Mouse (Mus musculus) embryo, embryonic 11.5 days (tissue): ENCODE data around the gene Slc44a2.

Source experiments
- DNase-seq: peaks from one replicate; pipeline ENCODE4 v3.0.0-alpha.2; 2012; ENCODE audit warnings: low read depth, low spot score

Slc44a2 gene

GRCm38 (mm10) chr9:21370876-21371275, 50.4 kb downstream of the Slc44a2 start:
- DNase-seq: no peak

GRCm38 (mm10) chr9:21372508-21372907, 52.0 kb downstream of the Slc44a2 start:
- no peak for DNase-seq

- no peak for DNase-seq
Measured at GRCm38 (mm10) chr9:21379195-21379594, 58.7 kb downstream of the Slc44a2 start.

GRCm38 (mm10) chr9:21380868-21381267, 60.4 kb downstream of the Slc44a2 start:
- no peak for DNase-seq

GRCm38 (mm10) chr9:21383966-21384365, 63.5 kb downstream of the Slc44a2 start:
- no peak for DNase-seq

- DNase-seq: no peak
Measured at GRCm38 (mm10) chr9:21392646-21393175, 72.2 kb downstream of the Slc44a2 start.

- no peak for DNase-seq
Measured at GRCm38 (mm10) chr9:21395692-21396091, 75.2 kb downstream of the Slc44a2 start.

GRCm38 (mm10) chr9:21397170-21397569, 76.7 kb downstream of the Slc44a2 start:
- DNase-seq: no peak

- no peak for DNase-seq
Measured at GRCm38 (mm10) chr9:21401042-21401441, 80.5 kb downstream of the Slc44a2 start.

- no peak for DNase-seq
Measured at GRCm38 (mm10) chr9:21402764-21403253, 82.3 kb downstream of the Slc44a2 start.

GRCm38 (mm10) chr9:21403745-21404144, 83.2 kb downstream of the Slc44a2 start:
- DNase-seq: no peak
